Mouse (Mus musculus): Measurements from ENCODE around the gene Ppp1r13l.

DNA sequence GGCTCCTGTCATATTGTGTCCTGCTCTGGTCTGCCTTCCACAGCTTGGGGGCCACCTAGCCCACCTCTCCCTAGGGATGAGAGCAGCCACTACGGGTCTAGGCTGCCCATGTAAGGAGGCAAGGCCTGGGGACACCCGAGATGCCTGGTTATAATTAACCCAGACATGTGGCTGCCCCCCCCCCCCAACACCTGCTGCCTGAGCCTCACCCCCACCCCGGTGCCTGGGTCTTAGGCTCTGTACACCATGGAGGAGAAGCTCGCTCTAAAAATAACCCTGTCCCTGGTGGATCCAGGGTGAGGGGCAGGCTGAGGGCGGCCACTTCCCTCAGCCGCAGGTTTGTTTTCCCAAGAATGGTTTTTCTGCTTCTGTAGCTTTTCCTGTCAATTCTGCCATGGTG lies 50.2 kb downstream of the Ppp1r13l start:
- TF ChIP-seq FLI1 (IDR thresholded peaks at IDR 0.05; ENCODE audit: low read length) (no peak), GATA1 (IDR thresholded peaks at IDR 0.05; ENCODE audit: borderline replicate concordance, low read length) (no peak)

Data from megakaryocyte, embryonic 14.5 days (primary cell).